Mouse (Mus musculus) MEL (cell line): ENCODE measurements around the gene Otud5. TPM values are rescaled to one million over a fixed set of nuclear protein-coding genes. Genes with fewer than 3 reads are reported as not detected.

Experiments used
- DNase-seq: peaks from one replicate; pipeline ENCODE4 v3.0.0; 2011; ENCODE audit warnings: low read depth, low spot score
- H3K27ac ChIP-seq: 2 replicates; pipeline ENCODE4 v1.5.1; 2012; ENCODE audit warnings: low read depth, mild to moderate bottlenecking, control low read depth, low read length, moderate library complexity; ENCODE audit not compliant: control insufficient read depth
- H3K27me3 ChIP-seq, 2 experiments: fragments of 150-350 bp in 1 of 2; sonication (generic) in 1 of 2; 2 replicates each; pipeline ENCODE4 v1.6.1; 2012; ENCODE audit warnings: low read length in 2 of 2, mild to moderate bottlenecking in 2 of 2, improper control_type of control experiment in 1 of 2, moderate library complexity in 1 of 2; ENCODE audit not compliant: insufficient read depth in 2 of 2, control insufficient read depth in 1 of 2
- H3K36me3 ChIP-seq, 2 experiments: 2 replicates each; pipeline ENCODE4 v1.6.1; 2012 to 2014; ENCODE audit warnings: low read length in 2 of 2, improper control_type of control experiment in 1 of 2, inconsistent platforms in 1 of 2, mild to moderate bottlenecking in 1 of 2; ENCODE audit not compliant: insufficient read depth in 2 of 2, control insufficient read depth in 1 of 2
- H3K4me1 ChIP-seq, 2 experiments: fragments of 150-350 bp in 1 of 2; sonication (generic) in 1 of 2; 2 replicates each; pipeline ENCODE4 v1.6.1; 2012; ENCODE audit warnings: low read length in 2 of 2, improper control_type of control experiment in 1 of 2, mild to moderate bottlenecking in 1 of 2; ENCODE audit not compliant: insufficient read depth in 2 of 2, control insufficient read depth in 1 of 2
- H3K4me3 ChIP-seq, 2 experiments: fragments of 150-350 bp in 1 of 2; sonication (generic) in 1 of 2; 2 replicates each; pipeline ENCODE4 v1.5.1; 2012; ENCODE audit warnings: low read depth in 2 of 2, low read length in 2 of 2, mild to moderate bottlenecking in 2 of 2, moderate library complexity in 2 of 2, control low read depth in 1 of 2, improper control_type of control experiment in 1 of 2; ENCODE audit not compliant: control insufficient read depth in 1 of 2, insufficient read depth in 1 of 2
- H3K79me2 ChIP-seq: 2 replicates; pipeline ENCODE4 v1.6.1; 2012; ENCODE audit warnings: mild to moderate bottlenecking, low read length, moderate library complexity; ENCODE audit not compliant: control insufficient read depth, poor library complexity, insufficient read depth
- H3K9ac ChIP-seq: 2 replicates; pipeline ENCODE4 v1.6.1; 2012; ENCODE audit warnings: low read depth, mild to moderate bottlenecking, control low read depth, low read length, moderate library complexity; ENCODE audit not compliant: control insufficient read depth, poor library complexity, severe bottlenecking
- H3K9me3 ChIP-seq: fragments of 150-350 bp; sonication (generic); replicated peaks from 2 replicates; pipeline ENCODE4 v1.6.1; 2012; ENCODE audit warnings: mild to moderate bottlenecking, low read length, improper control_type of control experiment, moderate library complexity; ENCODE audit not compliant: insufficient read depth
- BHLHE40 ChIP-seq: IDR thresholded peaks from 2 replicates; pipeline ENCODE4 v1.6.1; 2012; ENCODE audit warnings: low read depth, mild to moderate bottlenecking, inconsistent platforms, low read length, improper control_type of control experiment, borderline replicate concordance
- CTCF ChIP-seq, 3 experiments: IDR thresholded peaks in 2 of 3; conservative IDR thresholded peaks in 1 of 3; 2 replicates each; pipeline ENCODE4 v1.5.1; 2011 to 2012; ENCODE audit warnings: low read length in 3 of 3, low read depth in 2 of 3, mild to moderate bottlenecking in 2 of 3, improper control_type of control experiment in 1 of 3, inconsistent platforms in 1 of 3, mixed read lengths in 1 of 3, moderate library complexity in 1 of 3; ENCODE audit not compliant: control insufficient read depth in 1 of 3, insufficient read depth in 1 of 3, poor library complexity in 1 of 3, severe bottlenecking in 1 of 3
- E2F4 ChIP-seq: IDR thresholded peaks from 2 replicates; pipeline ENCODE4 v1.6.1; 2011; ENCODE audit warnings: low read depth, low read length, improper control_type of control experiment, borderline replicate concordance
- ELF1 ChIP-seq: IDR thresholded peaks from 2 replicates; pipeline ENCODE4 v1.6.1; 2014; ENCODE audit warnings: low read depth, mild to moderate bottlenecking, inconsistent platforms, low read length, improper control_type of control experiment, moderate library complexity
- EP300 ChIP-seq, 2 experiments: IDR thresholded peaks; 2 replicates each; pipeline ENCODE4 v1.6.1; 2011; ENCODE audit warnings: improper control_type of control experiment in 2 of 2, low read length in 2 of 2, low read depth in 1 of 2, mild to moderate bottlenecking in 1 of 2
- ETS1 ChIP-seq: IDR thresholded peaks from 2 replicates; pipeline ENCODE4 v1.6.1; 2012; ENCODE audit warnings: low read depth, mild to moderate bottlenecking, inconsistent platforms, low read length, improper control_type of control experiment, moderate library complexity
- MAFK ChIP-seq: IDR thresholded peaks from 2 replicates; pipeline ENCODE4 v1.6.1; 2011; ENCODE audit warnings: low read depth, mild to moderate bottlenecking, low read length, improper control_type of control experiment, borderline replicate concordance
- MAX ChIP-seq: IDR thresholded peaks from 2 replicates; pipeline ENCODE4 v1.6.1; 2011; ENCODE audit warnings: low read length, improper control_type of control experiment
- MEF2A ChIP-seq: IDR thresholded peaks from 2 replicates; pipeline ENCODE4 v1.6.1; 2014; ENCODE audit warnings: low read depth, mild to moderate bottlenecking, inconsistent platforms, low read length, improper control_type of control experiment; ENCODE audit not compliant: poor library complexity, insufficient replicate concordance, severe bottlenecking; ENCODE audit errors: extremely low read depth
- MXI1 ChIP-seq: IDR thresholded peaks from 2 replicates; pipeline ENCODE4 v1.6.1; 2011; ENCODE audit warnings: mild to moderate bottlenecking, low read depth, low read length, improper control_type of control experiment
- MYB ChIP-seq: IDR thresholded peaks from 2 replicates; pipeline ENCODE4 v1.6.1; 2011; ENCODE audit warnings: mild to moderate bottlenecking, low read depth, low read length, improper control_type of control experiment
- NRF1 ChIP-seq: IDR thresholded peaks from 2 replicates; pipeline ENCODE4 v1.6.1; 2014; ENCODE audit warnings: low read depth, mild to moderate bottlenecking, inconsistent platforms, low read length, improper control_type of control experiment, moderate library complexity; ENCODE audit not compliant: poor library complexity, insufficient read depth, severe bottlenecking
- POLR2A ChIP-seq, 2 experiments: IDR thresholded peaks; 2 replicates each; pipeline ENCODE4 v1.6.1; 2011 to 2012; ENCODE audit warnings: low read length in 2 of 2, mild to moderate bottlenecking in 2 of 2, control low read depth in 1 of 2, improper control_type of control experiment in 1 of 2, low read depth in 1 of 2, moderate library complexity in 1 of 2; ENCODE audit not compliant: control insufficient read depth in 1 of 2, insufficient read depth in 1 of 2, poor library complexity in 1 of 2
- POLR2AphosphoS2 ChIP-seq: IDR thresholded peaks from 2 replicates; pipeline ENCODE4 v1.6.1; 2011; ENCODE audit warnings: low read length, improper control_type of control experiment
- POLR2AphosphoS5 ChIP-seq: IDR thresholded peaks from 2 replicates; pipeline ENCODE4 v1.6.1; 2012; ENCODE audit warnings: low read depth, borderline replicate concordance, mild to moderate bottlenecking, inconsistent platforms, low read length, moderate library complexity, mixed read lengths
- TCF12 ChIP-seq: IDR thresholded peaks from 2 replicates; pipeline ENCODE4 v1.6.1; 2014; ENCODE audit warnings: low read depth, mild to moderate bottlenecking, inconsistent platforms, low read length, improper control_type of control experiment, moderate library complexity
- UBTF ChIP-seq: IDR thresholded peaks from 2 replicates; pipeline ENCODE4 v1.6.1; 2012; ENCODE audit warnings: low read depth, mild to moderate bottlenecking, inconsistent platforms, low read length, improper control_type of control experiment, moderate library complexity, borderline replicate concordance; ENCODE audit not compliant: insufficient read depth
- USF1 ChIP-seq: IDR thresholded peaks from 2 replicates; pipeline ENCODE4 v1.6.1; 2014; ENCODE audit warnings: low read depth, mild to moderate bottlenecking, inconsistent platforms, low read length, improper control_type of control experiment, moderate library complexity
- ZC3H11A ChIP-seq: IDR thresholded peaks from 2 replicates; pipeline ENCODE4 v1.6.1; 2012; ENCODE audit warnings: low read depth, mild to moderate bottlenecking, inconsistent platforms, low read length, improper control_type of control experiment
- polyA plus RNA-seq, 2 experiments: library from polyadenylated mRNA; stranded (reverse) in 1 of 2; unstranded in 1 of 2; fragments of >175 nt in 1 of 2; fragments of >200 nt in 1 of 2; gene quantifications; 2 replicates each; pipeline versions ENCODE4 v1.2.1 to v1.2.4; 2012; ENCODE audit warnings: low replicate concordance in 2 of 2, low read depth in 1 of 2; ENCODE audit not compliant: insufficient read length in 2 of 2, insufficient read depth in 1 of 2, missing spikeins in 1 of 2
- total RNA-seq: library from RNA; depleted of rRNA; stranded (reverse); fragments of 300-350 nt; gene quantifications from 2 replicates; pipeline ENCODE4 v1.2.3, GENCODE M21; 2012

The Otud5 gene
- total and polyA plus RNA-seq, 3 experiments, result 76.4 to 1,180 (median 197) TPM

GRCm38 (mm10) chrX:7864551-7864950 lies 23.4 kb downstream of the Otud5 start:
- TF ChIP-seq TCF12 (no peak), POLR2AphosphoS5 (no peak), MAX (no peak), MEF2A (no peak), USF1 (no peak), BHLHE40 (no peak), MYB (no peak), POLR2A (IDR thresholded peaks at IDR 0.05; ENCODE audit: control insufficient read depth in 1 of 2, insufficient read depth in 1 of 2, low read depth in 1 of 2, low read length in 2 of 2, poor library complexity in 1 of 2) (no peak), MXI1 (no peak), ETS1 (no peak), EP300 (IDR thresholded peaks at IDR 0.05; ENCODE audit: low read depth in 1 of 2, low read length in 2 of 2) (no peak), UBTF (no peak), POLR2AphosphoS2 (no peak), MAFK (no peak), ELF1 (no peak), ZC3H11A (no peak), E2F4 (no peak), CTCF (IDR thresholded peaks at IDR 0.05 in 2 of 3, conservative IDR thresholded peaks at IDR 0.05 in 1 of 3; ENCODE audit: control insufficient read depth in 1 of 3, insufficient read depth in 1 of 3, low read depth in 2 of 3, low read length in 3 of 3, poor library complexity in 1 of 3, severe bottlenecking in 1 of 3) (no peak), NRF1 (no peak)
- Histone ChIP-seq H3K27ac (no peak overlapping the region), H3K79me2 (peaks cover 22% of the 10 kb centered on the region), H3K4me3 (no peak overlapping the region), H3K9me3 (no peaks in the 10 kb centered on the region), H3K4me1 (no peaks in the 10 kb centered on the region), H3K9ac (no peak overlapping the region), H3K36me3 (peaks cover 3 to 13% of the 10 kb centered on the region in 2 experiments; a peak in 2 of 4 replicates), H3K27me3 (no peaks in the 10 kb centered on the region)
- DNase-seq, result peak; percentile 44

- Histone ChIP-seq H3K4me1 (no peaks in the 10 kb centered on the region), H3K9ac (no peak overlapping the region), H3K79me2 (peaks cover 19% of the 10 kb centered on the region), H3K27me3 (no peaks in the 10 kb centered on the region), H3K27ac (no peak overlapping the region), H3K36me3 (peaks cover 3 to 15% of the 10 kb centered on the region in 2 experiments; a peak in 2 of 4 replicates), H3K4me3 (no peak overlapping the region), H3K9me3 (no peaks in the 10 kb centered on the region)
- no peak for TF ChIP-seq TCF12
- DNase-seq, result no peak
Measured at GRCm38 (mm10) chrX:7865343-7865742, 24.2 kb downstream of the Otud5 start.
